Mouse (Mus musculus) T-helper 17 cell (primary cell): Measurements from ENCODE around the gene Wwox.

ENCODE experiments used
- in situ Hi-C, 2 experiments: fragments of 300-600 bp; cut with MboI, MseI; formaldehyde crosslinking; loops; 1 replicate in 1 of 2; 2 replicates in 1 of 2; pipeline ENCODE4 v1.15.1; 2025; ENCODE audit warnings: high pct_unique_total_duplicates in 2 of 2

Wwox gene

GRCm38 (mm10) chr8:115267196-115267595, 827.7 kb downstream of the Wwox start:
- in situ Hi-C loops: no loop called here

- in situ Hi-C loops: no loop called here
Observed at GRCm38 (mm10) chr8:115269601-115270000, 830.1 kb downstream of the Wwox start.

DNA sequence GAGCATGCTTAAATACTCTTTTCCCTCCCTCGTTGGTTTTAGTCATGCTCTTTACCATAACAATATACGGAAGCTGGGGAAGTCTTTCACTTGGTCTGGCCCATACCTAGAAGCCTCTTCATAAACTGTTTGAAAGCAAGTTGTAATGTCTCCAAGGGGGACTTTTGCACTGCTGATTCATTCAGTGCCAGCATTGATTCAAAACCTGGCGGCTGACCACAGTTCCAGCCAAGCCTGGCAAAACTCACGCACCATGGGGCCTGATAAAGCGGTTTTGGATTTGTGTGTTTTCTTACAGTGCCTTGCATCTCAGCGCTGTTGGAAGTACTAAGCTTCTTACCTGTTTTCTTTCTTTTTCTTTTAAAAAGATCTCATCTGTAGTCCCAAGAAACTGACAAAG, 834.5 kb downstream of the Wwox start:
- in situ Hi-C loops: loop anchor here in 1 of 2 experiments (10.0 kb wide), 1 partner anchor 799 kb away; no protein-coding TSS in a partner anchor

GRCm38 (mm10) chr8:115276281-115276680, 836.8 kb downstream of the Wwox start:
- in situ Hi-C loops: loop anchor here (5.0 to 10.0 kb wide), 2 partner anchors 299 to 801 kb away; no protein-coding TSS in a partner anchor

- in situ Hi-C loops: loop anchor here (5.0 to 10.0 kb wide), 2 partner anchors 301 to 803 kb away; no protein-coding TSS in a partner anchor
Observed at GRCm38 (mm10) chr8:115278291-115278690, 838.8 kb downstream of the Wwox start.

DNA sequence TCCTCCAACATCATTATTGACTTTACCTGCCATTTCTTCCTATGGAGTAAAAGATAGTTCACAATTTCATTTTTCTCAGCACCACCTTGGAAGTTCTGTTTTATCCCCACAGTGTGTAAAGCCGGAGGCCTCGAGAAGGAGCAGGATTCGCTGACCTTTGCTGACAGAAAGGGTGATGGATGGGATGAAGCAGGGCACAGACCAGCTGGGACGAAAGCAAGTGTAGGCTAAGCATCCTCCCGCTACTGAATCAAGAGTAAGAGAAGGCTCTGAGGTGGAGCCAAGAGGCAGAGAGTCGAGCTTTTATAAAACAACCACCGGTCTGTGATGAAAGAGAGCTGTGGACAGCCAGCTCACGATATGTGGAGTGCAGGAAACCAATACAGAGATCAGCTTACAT, 850.8 kb downstream of the Wwox start:
- in situ Hi-C loops: no loop called here

- in situ Hi-C loops: no loop called here
Observed at GRCm38 (mm10) chr8:115296760-115297159, 857.3 kb downstream of the Wwox start.

GRCm38 (mm10) chr8:115302484-115302883, 863.0 kb downstream of the Wwox start:
- in situ Hi-C loops: no loop called here

DNA sequence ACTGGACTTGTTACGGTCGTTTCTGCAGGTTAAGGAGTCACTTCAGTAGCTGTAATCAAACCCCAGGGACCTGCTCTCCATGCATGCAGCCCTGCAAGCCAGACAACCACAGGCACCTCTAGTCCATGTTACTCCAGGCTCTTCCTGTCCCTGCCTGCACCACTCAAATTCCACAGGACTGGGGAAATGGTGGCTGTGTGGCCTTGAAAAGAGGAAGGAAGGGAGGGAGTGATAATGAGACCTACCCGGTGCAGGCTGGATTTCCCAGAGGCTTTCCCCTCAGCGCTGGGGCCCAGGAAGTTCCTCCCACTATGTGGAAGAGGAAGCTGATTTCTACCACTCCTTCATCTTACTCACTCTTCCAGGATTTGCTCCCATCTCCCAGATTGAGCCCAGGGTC, 868.0 kb downstream of the Wwox start:
- in situ Hi-C loops: no loop called here

DNA sequence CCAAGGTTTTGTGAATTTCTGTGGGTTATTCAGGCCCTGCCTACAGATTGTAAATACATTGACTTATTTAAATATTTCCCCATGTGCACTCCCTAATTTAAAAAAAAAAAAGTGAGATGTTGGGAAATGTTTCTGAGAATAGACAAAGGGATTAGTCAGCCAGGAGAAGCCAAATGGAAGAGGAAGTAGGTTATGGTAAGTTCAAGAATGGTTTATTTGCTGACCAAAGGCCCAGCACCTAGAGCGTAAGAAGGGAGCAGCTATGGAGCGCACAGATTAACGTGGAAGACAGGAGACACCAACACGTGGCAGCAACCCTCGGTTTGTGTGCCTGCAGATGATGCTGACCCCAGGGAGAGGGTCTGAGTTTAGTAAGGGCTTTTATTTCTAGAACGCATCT, 871.5 kb downstream of the Wwox start:
- in situ Hi-C loops: no loop called here

DNA sequence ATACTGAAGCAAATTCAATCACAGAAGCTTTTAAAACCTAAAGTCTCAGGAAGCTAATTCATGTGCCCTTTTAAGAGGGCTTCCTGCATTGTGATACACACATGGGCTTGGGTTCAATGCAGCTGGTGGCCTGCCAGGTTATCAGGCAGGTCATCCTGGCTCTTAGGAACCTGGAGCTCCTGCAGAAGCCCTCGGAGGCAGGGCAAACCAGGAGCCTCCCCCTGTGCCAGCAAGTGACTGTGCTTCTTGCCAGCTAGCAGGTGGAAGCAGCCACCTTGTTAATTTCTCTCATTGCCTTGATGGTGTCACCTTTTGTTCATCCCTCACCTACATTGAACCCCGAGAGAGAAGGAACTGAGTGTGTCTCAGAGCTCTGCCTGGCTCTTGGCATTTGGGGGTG, 872.9 kb downstream of the Wwox start:
- in situ Hi-C loops: no loop called here

DNA sequence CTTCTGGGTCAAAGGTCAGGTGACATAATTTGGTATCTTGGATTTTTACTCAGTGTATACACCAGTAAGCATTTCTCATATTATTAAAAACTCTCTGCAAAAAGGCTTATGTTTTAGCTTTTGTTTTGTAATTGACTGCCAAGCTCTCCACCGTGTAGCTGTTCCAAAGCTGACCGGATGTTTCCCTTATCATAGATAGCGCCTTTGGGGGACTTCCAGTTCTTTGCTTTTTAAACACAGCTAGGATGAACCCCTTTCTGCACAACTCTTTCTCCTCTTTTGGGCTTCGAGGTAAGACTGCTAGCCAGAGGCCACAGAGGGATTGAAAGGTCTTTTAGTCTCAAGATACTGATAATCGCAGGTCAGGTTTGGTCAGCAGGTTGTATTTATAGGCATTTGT, 883.0 kb downstream of the Wwox start:
- in situ Hi-C loops: loop anchor here in 1 of 2 experiments (10.0 kb wide), 1 partner anchor 818 kb away; no protein-coding TSS in a partner anchor

GRCm38 (mm10) chr8:115330671-115331070, 891.2 kb downstream of the Wwox start:
- in situ Hi-C loops: no loop called here

DNA sequence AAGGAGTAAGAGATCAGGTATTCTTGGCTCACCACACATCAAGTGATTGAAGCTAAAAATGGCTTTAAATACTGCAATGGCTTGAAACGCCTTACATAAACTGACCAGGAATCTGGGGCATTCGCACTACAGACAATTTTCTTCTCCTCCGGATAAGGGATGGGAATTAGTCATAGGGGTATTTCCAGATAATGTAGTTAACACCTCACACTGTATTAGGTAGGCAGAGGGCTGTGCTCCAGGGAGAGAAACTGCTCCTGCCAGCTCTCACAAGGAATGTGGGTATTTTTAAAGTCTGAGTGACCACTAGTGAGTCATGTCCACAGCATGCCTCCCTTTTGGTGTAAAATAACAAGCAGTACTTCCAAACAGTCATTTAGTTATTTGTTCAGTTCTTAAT, 894.5 kb downstream of the Wwox start:
- in situ Hi-C loops: no loop called here

DNA sequence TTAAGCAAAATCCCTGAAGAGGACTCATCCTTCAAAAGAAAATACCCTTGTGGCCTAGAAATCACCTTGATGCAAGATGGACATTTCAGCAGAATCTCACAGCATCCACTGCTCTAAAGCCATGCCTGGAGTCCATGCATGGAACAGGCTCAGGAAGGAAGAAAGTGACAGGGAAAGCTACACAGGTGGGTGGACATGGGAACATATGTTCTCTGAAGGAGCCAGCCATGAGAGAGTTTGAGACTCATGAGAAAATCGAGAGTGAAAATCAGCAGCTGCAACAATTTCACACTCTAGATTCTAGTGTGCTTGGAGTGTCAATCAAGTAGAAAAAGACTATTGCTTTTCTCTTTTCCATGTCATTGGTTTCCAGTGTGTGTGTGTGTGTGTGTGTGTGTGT, 896.9 kb downstream of the Wwox start:
- in situ Hi-C loops: no loop called here

- in situ Hi-C loops: no loop called here
Observed at GRCm38 (mm10) chr8:115348704-115349103, 909.2 kb downstream of the Wwox start.

DNA sequence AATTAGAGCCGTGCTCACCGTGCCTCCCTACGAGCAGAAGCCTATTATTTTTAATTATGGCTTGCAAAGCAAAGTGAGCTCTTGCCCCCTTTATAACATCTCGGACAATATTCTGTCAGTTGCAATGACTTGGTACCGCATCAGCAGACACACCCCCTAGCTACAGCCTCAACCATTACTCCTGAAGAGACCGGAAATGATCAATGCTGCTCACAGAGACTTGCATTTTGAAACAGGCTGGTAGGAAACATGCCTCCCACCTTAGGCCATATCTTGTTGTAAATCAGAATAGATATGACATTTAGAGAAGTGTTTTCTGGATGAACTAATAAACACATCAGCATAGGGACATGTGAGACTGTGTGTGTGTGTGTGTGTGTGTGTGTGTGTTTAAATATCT, 911.3 kb downstream of the Wwox start:
- in situ Hi-C loops: no loop called here

DNA sequence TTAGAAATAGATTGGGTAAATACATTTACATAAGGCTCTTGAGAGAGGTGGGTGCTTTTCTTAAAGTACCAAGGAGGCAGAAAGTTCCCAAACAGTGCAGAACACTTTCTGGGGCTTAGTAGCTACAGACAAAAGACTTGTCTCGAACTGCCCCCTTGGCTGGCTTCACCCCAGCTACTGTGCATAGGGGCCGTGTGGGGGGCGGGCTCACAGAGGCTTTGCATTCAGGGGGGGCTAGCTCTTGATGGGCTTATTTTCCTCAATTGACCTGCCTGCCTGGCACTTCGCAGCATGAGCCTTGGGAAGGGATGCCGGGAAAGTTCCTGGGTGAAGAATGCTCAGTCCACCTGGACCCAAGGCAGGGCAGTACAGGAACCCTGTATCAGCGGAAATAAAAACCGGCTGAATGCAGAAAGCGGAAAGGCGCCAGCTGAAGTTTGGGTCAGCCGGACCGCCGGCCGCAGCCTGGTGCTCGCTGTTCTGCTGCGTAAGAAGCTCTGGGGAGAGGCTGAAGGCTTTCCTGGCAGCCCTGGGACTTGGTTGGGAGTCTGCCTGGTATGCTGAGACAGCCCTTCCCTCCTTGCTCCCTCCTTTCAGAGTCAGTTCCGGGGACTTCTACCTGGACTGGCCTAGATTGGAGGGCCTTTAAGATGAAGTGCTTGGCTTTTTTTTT, 918.3 kb downstream of the Wwox start:
- in situ Hi-C loops: no loop called here

GRCm38 (mm10) chr8:115358481-115358880, 919.0 kb downstream of the Wwox start:
- in situ Hi-C loops: no loop called here

DNA sequence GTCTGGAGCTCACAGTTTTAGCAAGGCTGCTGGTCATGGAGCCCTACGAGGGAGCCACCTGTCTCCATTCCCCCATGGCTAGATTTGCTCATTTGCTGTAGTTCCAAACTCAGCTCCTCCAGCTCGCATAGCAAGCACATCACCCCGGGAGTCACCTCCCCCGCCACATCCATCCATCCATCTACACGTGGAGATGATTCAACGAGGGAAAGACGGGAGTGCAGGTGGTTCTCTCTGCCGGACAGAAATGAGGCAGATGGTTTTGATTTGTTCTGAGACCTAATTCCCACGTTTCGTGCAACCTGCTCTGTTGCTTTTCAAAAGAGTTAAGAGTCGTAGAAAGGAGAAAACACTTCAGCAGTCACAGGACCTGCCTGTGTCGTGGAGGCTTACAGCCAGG, 920.2 kb downstream of the Wwox start:
- in situ Hi-C loops: no loop called here

- in situ Hi-C loops: no loop called here
Observed at GRCm38 (mm10) chr8:115362518-115362917, 923.1 kb downstream of the Wwox start.

- in situ Hi-C loops: no loop called here
Observed at GRCm38 (mm10) chr8:115374957-115375356, 935.5 kb downstream of the Wwox start.

GRCm38 (mm10) chr8:115375361-115376047, 936.0 kb downstream of the Wwox start:
- in situ Hi-C loops: no loop called here
